Mouse (Mus musculus) v-Abl transformed pro-B cells (cell line): ENCODE measurements at regions not wholly inside any gene's neighbourhood (a gene's known extent, or its start where the extent isn't known, plus 50 kb on each side); places are given as distances from the start of the nearest gene placed in this dataset.

Experiments used
- in situ Hi-C, 2 experiments: fragments of 400-800 bp; cut with MboI; formaldehyde crosslinking; loops; one replicate each; pipeline ENCODE4 v1.15.1; 2025; ENCODE audit not compliant: unreplicated experiment in 2 of 2

- in situ Hi-C loops = loop anchor here in 1 of 2 experiments (25.0 kb wide), 2 partner anchors 672 to 1022 kb away; no protein-coding TSS in a partner anchor
Measured at GRCm38 (mm10) chr14:58709281-58709680, 433.4 kb downstream of the 1700129C05Rik start.

- in situ Hi-C loops = loop anchor here in 1 of 2 experiments (25.0 kb wide), 2 partner anchors 664 to 1014 kb away; no protein-coding TSS in a partner anchor
Measured at GRCm38 (mm10) chr14:58701765-58702164, 440.9 kb downstream of the 1700129C05Rik start.

- in situ Hi-C loops = no loop called here
Measured at GRCm38 (mm10) chr14:58691129-58691828, 451.4 kb downstream of the 1700129C05Rik start.

GRCm38 (mm10) chr14:58687814-58688213 lies 454.9 kb downstream of the 1700129C05Rik start:
- in situ Hi-C loops = no loop called here

- in situ Hi-C loops = no loop called here
Measured at GRCm38 (mm10) chr14:58678781-58679180, 463.9 kb downstream of the 1700129C05Rik start.

- in situ Hi-C loops = no loop called here
Measured at GRCm38 (mm10) chr14:58678126-58678656, 464.5 kb downstream of the 1700129C05Rik start.

GRCm38 (mm10) chr14:58675146-58675545 lies 467.5 kb downstream of the 1700129C05Rik start:
- in situ Hi-C loops = no loop called here

GRCm38 (mm10) chr14:58663946-58664345 lies 478.7 kb downstream of the 1700129C05Rik start:
- in situ Hi-C loops = no loop called here

GRCm38 (mm10) chr14:58662601-58663000 lies 480.1 kb downstream of the 1700129C05Rik start:
- in situ Hi-C loops = no loop called here

GRCm38 (mm10) chr14:58661416-58661815 lies 481.3 kb downstream of the 1700129C05Rik start:
- in situ Hi-C loops = no loop called here

- in situ Hi-C loops = no loop called here
Measured at GRCm38 (mm10) chr14:58657263-58657662, 485.4 kb downstream of the 1700129C05Rik start.

GRCm38 (mm10) chr14:58656935-58657238 lies 485.8 kb downstream of the 1700129C05Rik start:
- in situ Hi-C loops = no loop called here

- in situ Hi-C loops = no loop called here
Measured at GRCm38 (mm10) chr14:58656212-58656934, 486.3 kb downstream of the 1700129C05Rik start.

- in situ Hi-C loops = no loop called here
Measured at GRCm38 (mm10) chr14:58653026-58653425, 489.7 kb downstream of the 1700129C05Rik start.

- in situ Hi-C loops = no loop called here
Measured at GRCm38 (mm10) chr14:58652004-58652403, 490.7 kb downstream of the 1700129C05Rik start.

GRCm38 (mm10) chr14:58651210-58651609 lies 491.5 kb downstream of the 1700129C05Rik start:
- in situ Hi-C loops = no loop called here

GRCm38 (mm10) chr14:58638337-58638696 lies 504.4 kb downstream of the 1700129C05Rik start:
- in situ Hi-C loops = no loop called here

- in situ Hi-C loops = no loop called here
Measured at GRCm38 (mm10) chr14:58637405-58638336, 505.0 kb downstream of the 1700129C05Rik start.

- in situ Hi-C loops = no loop called here
Measured at GRCm38 (mm10) chr14:58631221-58631620, 511.5 kb downstream of the 1700129C05Rik start.

GRCm38 (mm10) chr14:58628266-58628665 lies 514.4 kb downstream of the 1700129C05Rik start:
- in situ Hi-C loops = no loop called here
